Mouse (Mus musculus): ENCODE measurements around the gene Pck2. TPM values are rescaled to one million over a fixed set of nuclear protein-coding genes. Genes with fewer than 3 reads are reported as not detected.
A peak's percentile ranks its signal among the peaks of the same experiment; 100 is the strongest.

Pck2 gene
- total RNA-seq, 1 experiment from 2014 or later, result 38.6 TPM

DNA sequence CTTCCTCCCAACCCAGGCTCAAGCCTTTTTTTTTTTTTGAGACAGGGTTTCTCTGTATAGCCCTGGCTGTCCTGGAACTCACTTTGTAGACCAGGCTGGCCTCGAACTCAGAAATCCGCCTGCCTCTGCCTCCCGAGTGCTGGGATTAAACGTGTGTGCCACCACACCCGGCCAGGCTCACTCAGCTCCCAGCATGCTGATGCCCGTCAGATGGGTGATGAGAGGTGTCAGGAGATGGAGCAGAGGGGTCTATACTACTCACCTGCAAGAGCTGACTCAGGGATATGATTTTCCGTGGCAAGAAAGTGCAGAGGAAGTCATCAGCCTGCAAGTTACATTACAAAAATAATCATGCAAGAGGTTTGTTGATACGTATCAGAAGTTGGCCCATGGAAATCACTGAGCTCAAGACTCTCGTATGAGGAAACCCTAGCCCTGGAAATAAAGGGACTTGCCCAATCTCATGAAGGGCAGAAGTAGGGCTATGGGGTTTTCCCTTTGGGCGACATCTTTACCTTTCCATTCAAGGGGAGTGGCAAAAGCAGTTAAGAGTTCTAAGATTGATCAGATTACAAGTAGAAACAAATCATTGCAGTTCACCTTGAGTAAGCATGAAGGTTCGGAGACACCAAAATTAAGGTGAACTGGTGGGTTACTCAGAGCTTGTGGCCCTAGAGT, 49.8 kb downstream of the Pck2 start:
- no peak for ATAC-seq (ENCODE audit: extremely low read depth, insufficient number of reproducible peaks, low FRiP score, poor library complexity, severe bottlenecking)

DNA sequence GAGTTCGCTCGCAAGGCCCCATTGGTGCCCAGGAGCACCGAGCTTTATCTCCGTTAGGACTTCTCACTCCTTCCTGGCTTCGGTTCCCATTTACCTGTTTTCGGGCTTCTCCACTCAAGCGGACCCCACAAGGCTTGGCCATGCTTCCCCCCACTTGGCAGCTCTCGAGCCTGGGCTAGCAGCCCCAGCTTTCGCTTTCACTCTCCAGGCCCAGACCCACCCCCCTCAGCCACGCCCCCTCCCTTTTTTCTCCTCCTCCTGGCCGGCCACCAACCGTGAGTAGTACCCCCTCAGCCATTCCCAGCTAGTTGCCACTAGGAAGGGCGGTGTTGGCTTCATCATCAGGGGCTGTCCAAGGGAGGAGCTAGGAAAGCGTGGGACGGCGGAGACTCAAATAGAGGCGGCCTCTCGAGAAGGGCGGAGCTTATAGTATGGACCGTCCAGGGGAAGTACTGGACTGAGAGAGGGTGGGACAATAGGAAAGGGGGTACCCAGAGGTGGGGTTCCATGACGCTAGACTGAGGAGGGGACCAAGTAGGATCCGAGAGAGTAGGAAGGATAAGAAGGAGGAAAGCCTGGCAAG, 50.8 kb downstream of the Pck2 start, which contains the start of gene Psme2:
Psme2 (minus strand) TSS at position 366 of the 583 bp plus-strand sequence.
- peak; percentile 86 for ATAC-seq (ENCODE audit: extremely low read depth, insufficient number of reproducible peaks, low FRiP score, poor library complexity, severe bottlenecking)

DNA sequence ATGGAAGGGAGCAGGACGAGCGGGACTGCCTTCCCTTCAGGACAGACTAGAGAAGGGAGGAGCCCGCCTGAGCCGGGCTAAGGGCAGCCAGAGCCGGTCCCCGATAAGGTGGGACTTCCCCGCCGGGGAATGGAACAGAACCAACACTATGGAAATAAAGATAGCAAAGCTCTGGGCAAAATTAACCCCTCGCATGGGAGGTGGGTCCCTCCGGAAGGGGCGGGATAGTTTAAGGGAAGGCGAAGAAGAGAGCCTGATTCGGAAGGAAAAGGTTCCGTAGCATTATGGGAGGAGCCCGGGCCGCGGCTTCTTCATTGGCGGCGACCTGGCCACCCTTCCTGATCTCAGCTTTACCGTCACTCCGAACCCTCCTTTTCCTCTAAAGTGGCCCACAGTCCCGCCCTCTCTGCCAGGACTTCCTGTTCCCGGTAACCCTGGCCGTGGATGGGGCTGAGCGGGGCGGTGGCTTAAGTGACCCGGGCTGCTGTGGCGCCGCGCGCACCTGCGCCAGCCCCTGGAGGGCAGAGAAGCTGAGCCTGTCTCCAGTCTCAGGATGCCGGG, 51.3 kb downstream of the Pck2 start, which contains the start of gene Rnf31:
Rnf31 (plus strand) TSS at position 378 of the 561 bp plus-strand sequence.
- ATAC-seq (ENCODE audit: extremely low read depth, insufficient number of reproducible peaks, low FRiP score, poor library complexity, severe bottlenecking), result peak; percentile 73

DNA sequence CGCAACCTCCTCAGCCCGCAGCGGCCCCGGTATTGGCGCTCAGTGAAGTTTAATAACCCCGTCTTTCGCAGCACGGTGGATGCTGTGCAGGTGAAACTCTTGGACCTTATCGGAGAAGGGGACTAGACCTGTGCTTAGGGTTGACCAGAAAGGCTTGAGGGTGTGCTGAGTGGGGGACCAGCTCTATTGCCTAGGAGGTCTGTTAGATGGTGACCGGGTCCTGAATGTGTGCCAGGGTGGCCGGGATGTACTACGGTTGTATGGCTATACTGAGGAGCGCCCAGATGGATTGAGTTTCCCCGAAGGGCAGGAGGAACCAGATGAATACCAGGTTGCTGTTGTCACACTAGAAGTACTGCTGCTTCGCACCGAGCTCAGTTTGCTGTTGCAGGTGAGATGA, 52.2 kb downstream of the Pck2 start:
- ATAC-seq (ENCODE audit: extremely low read depth, insufficient number of reproducible peaks, low FRiP score, poor library complexity, severe bottlenecking), result no peak

DNA sequence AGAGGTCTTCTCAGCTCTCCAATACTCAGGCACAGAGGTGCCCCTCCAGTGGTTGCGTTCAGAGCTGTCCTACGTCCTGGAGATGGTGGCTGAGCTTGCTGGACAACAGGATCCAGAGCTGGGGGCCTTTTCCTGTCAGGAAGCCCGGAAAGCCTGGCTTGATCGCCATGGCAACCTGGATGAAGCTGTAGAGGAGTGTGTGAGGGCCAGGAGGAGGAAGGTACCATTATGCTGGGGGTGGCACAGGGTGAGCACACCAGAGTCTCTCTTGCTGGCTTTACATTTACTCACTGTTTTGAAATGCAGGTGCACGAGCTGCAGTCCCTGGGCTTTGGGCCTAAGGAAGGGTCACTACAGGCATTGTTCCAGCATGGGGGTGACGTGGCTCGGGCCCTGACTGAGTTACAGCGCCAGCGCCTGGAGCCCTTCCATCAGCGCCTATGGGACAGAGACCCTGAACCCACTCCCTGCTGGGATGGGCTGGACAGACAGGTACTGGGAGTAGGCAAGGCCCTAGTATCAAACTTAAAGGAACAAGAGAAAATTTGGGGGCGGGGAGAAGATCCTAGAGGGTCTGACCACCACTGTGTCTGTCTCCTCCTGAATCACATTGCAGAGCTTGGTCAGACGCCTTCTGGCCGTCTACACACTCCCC, 56.1 kb downstream of the Pck2 start:
- no peak for ATAC-seq (ENCODE audit: extremely low read depth, insufficient number of reproducible peaks, low FRiP score, poor library complexity, severe bottlenecking)

DNA sequence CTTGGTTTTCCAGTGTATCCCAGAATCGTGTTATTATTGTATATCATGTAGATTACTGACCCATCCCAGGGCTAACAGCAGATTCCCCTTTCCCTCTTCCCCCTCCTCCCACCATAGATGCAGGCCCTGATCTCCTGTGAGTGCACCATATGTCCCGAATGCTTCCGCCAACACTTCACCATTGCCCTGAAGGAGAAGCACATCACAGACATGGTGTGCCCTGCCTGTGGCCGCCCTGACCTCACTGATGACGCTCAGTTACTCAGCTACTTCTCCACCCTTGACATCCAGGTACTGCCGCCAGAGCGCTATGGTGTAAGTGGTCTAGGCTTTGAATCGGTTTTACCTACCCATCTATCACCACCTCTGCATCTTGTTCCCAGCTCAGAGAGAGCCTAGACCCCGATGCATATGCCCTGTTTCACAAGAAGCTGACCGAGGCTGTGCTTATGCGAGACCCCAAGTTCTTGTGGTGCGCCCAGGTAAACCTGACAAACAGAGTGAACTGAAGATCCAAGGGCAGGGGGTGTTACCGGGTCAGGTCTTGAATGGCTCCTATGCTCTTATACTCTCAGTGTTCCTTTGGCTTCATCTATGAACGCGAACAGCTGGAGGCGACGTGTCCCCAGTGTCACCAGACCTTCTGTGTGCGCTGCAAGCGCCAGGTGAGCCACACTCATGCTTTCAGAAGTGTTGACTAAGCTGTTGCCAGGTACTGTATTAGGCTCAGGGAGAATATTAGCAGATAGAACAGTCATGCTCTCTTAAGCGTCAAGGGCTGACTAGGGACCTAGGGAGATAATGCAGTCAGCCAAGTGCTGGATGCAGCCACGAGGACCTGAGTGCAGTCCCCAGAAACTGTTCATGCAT, 58.7 kb downstream of the Pck2 start:
- ATAC-seq (ENCODE audit: extremely low read depth, insufficient number of reproducible peaks, low FRiP score, poor library complexity, severe bottlenecking), result no peak

Other genes starting within 250 kb of the Pck2 start
- 22.9 and 24.1 TPM in 2 replicates for gene Dhrs4, start 61.5 kb upstream of the Pck2 start, total RNA-seq (2017)
- 0.74 TPM in 1 of 2 replicates, not detected in the other for gene Carmil3, start 49.6 kb upstream of the Pck2 start, total RNA-seq (2017)
- gene Cpne6, start 29.8 kb upstream of the Pck2 start, total RNA-seq (2017), result not detected in 2 replicates
- gene Nrl, start 15.3 kb upstream of the Pck2 start, total RNA-seq (2017), result 0.12 TPM in 1 of 2 replicates, not detected in the other
- 82.2 and 98.6 TPM in 2 replicates for gene Dcaf11, start 19.7 kb downstream of the Pck2 start, total RNA-seq (2017)
- 6.9 and 9.1 TPM in 2 replicates for gene A730061H03Rik, start 20.1 kb downstream of the Pck2 start, total RNA-seq (2017)
- gene Fitm1, start 35.4 kb downstream of the Pck2 start, total RNA-seq (2017), result not detected in 2 replicates
- gene Psme1, start 37.9 kb downstream of the Pck2 start, total RNA-seq (2017), result 254 and 295 TPM in 2 replicates
- 5.0 TPM in 2 replicates for gene Emc9, start 45.0 kb downstream of the Pck2 start, total RNA-seq (2017)
- 164 and 175 TPM in 2 replicates for gene Psme2, start 50.8 kb downstream of the Pck2 start, total RNA-seq (2017)
- gene Rnf31, start 51.4 kb downstream of the Pck2 start, total RNA-seq (2017), result 73.4 and 82.3 TPM in 2 replicates
- gene Irf9, start 63.3 kb downstream of the Pck2 start, total RNA-seq (2017), result 163 and 164 TPM in 2 replicates
- not detected in 2 replicates for gene Rec8, start 77.8 kb downstream of the Pck2 start, total RNA-seq (2017)
- 4.2 and 11.3 TPM in 2 replicates for gene Ipo4, start 95.7 kb downstream of the Pck2 start, total RNA-seq (2017)
- 2.1 and 2.8 TPM in 2 replicates for gene Gm49378, start 97.6 kb downstream of the Pck2 start, total RNA-seq (2017)
- gene Tm9sf1, start 103.5 kb downstream of the Pck2 start, total RNA-seq (2017), result 40.7 and 42.5 TPM in 2 replicates
- gene Tssk4, start 109.9 kb downstream of the Pck2 start, total RNA-seq (2017), result 0.98 and 2.1 TPM in 2 replicates
- 40.6 and 42.1 TPM in 2 replicates for gene Mdp1, start 120.2 kb downstream of the Pck2 start, total RNA-seq (2017)
- 27.5 and 44.8 TPM in 2 replicates for gene Gmpr2, start 131.7 kb downstream of the Pck2 start, total RNA-seq (2017)
- 158 and 211 TPM in 2 replicates for gene Nedd8, start 131.9 kb downstream of the Pck2 start, total RNA-seq (2017)
- gene Tinf2, start 141.6 kb downstream of the Pck2 start, total RNA-seq (2017), result 64.8 and 68.2 TPM in 2 replicates
- gene Tgm1, start 173.7 kb downstream of the Pck2 start, total RNA-seq (2017), result 6.9 and 9.5 TPM in 2 replicates
- gene Rabggta, start 182.0 kb downstream of the Pck2 start, total RNA-seq (2017), result 27.2 and 36.8 TPM in 2 replicates
- gene Dhrs1, start 205.4 kb downstream of the Pck2 start, total RNA-seq (2017), result 20.4 and 28.0 TPM in 2 replicates
- gene Nop9, start 205.4 kb downstream of the Pck2 start, total RNA-seq (2017), result 12.1 and 15.8 TPM in 2 replicates
- gene Cideb, start 218.2 kb downstream of the Pck2 start, total RNA-seq (2017), result 0.49 TPM in 1 of 2 replicates, not detected in the other
- gene Ltb4r2, start 221.2 kb downstream of the Pck2 start, total RNA-seq (2017), result 0.25 and 0.81 TPM in 2 replicates
- 12.9 and 14.6 TPM in 2 replicates for gene Ltb4r1, start 225.7 kb downstream of the Pck2 start, total RNA-seq (2017)
- 0.49 TPM in 1 of 2 replicates, not detected in the other for gene Adcy4, start 243.8 kb downstream of the Pck2 start, total RNA-seq (2017)
- gene Ripk3, start 248.6 kb downstream of the Pck2 start, total RNA-seq (2017), result 17.3 and 30.9 TPM in 2 replicates

Measured in neutrophil, adult 5-6 weeks (primary cell).